Mouse (Mus musculus) left cerebral cortex, postnatal 36 days (tissue): ENCODE measurements at regions not wholly inside any gene's neighbourhood (a gene's known extent, or its start where the extent isn't known, plus 50 kb on each side); places are given as distances from the start of the nearest gene placed in this dataset.

Experiments used
- DNase-seq, 2 experiments: peaks; one replicate each; pipeline ENCODE4 v3.0.0; 2021 to 2022; ENCODE audit warnings: low spot score in 2 of 2, mixed read lengths in 1 of 2
- intact Hi-C: fragments of 180-260 bp; cut with DNase I; formaldehyde crosslinking; loops from one replicate; pipeline ENCODE4 v1.15.1; 2025

DNA sequence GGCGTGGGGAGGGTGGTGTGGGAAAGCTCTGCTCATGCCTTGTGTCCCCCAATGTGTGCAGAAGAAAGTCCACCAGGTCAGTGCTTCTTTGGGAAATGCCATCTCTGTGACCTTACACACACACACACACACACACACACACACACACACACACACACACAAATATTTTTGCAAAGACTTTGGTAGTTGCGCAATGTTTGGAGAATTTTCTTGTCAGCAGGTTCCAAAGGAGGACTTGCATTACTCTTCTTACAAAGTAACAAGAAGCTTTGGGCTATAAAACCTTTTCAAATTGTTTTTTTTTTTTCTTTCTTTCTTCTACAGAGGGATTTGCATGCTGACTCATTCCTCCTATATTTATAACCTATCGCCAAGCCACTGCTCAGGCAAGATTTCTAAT, 59.1 kb upstream of the Npvf start:
- DNase-seq, result no peak
- intact Hi-C loops, result no loop called here

DNA sequence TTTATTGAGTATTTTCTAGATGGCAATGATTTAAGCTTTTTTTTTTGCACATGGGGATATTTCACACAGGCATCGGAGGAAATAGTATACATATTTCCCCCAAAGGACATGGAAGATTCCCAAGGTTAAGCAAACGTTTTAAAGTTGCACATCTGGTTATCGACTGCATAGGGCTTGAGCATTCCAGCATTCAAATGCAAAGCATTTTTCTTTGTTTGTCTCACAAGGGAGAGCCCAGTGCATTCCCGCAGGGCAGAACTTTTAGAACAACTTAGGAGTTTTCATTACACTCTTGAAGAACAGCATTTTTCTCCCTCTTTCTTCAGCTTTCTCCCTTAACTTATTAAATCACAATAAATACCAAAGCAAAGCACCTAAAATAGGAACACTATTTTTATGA, 64.4 kb upstream of the Npvf start:
- intact Hi-C loops, result no loop called here
- DNase-seq, result no peak

DNA sequence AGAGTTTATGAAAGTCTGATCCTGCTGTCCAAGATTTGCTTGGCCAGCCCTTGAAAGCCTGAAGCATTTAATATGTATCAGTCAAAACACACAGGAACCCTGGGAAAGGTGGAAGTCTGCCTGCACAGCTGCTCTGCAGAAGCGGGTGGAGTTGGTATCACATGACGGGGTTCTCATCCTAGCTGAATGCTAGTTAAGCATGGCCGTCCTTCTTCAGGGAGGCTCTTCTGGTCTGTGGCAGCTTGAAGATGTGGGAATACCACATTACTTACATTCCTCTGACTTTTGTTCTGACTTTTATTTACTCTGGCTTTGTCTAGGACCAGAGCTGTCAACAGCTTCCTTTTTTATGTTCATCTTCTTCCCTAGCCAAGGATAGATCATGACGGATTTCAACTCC, 66.1 kb upstream of the Npvf start:
- no peak for DNase-seq
- intact Hi-C loops, result no loop called here

DNA sequence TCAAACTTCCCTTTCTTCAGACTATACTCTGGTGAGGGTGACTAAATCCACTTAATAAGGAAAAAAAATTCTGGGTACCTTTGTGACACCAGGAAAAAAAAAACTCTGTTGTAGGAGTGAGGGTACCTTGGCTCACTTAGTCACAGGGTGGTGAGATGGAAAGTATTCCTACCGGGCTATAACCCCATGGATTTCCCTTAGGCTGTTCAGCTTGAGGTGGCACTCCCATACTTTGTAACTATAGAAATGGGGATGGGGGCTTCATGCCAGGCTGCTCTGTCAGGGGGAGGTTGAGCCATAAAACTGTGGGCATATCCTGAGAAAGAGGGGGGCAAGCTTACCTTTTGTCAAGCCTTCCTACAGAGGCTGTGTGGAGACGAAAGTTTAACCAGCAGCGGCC, 71.4 kb upstream of the Npvf start:
- DNase-seq, result no peak
- intact Hi-C loops, result no loop called here

DNA sequence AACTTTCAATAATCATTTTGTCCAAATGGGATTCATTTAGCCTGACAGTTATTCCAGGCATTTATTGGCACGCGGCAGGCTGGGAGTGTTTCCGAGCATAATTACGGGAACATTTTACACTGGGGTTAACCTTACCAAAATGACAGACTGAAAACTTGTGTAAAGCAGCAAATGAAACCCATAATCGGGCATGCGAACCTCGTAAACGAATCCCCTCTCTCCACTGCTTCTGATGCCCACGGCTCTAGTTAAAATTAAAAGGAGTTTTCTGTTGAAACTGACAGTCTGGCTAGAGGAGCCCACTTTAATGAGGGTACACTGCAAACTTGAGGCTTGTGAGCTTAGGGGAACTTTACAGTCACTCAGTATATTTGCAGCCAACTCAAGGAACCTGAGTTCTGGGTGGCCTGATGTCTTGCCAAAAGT, 71.9 kb upstream of the Npvf start:
- intact Hi-C loops, result no loop called here

DNA sequence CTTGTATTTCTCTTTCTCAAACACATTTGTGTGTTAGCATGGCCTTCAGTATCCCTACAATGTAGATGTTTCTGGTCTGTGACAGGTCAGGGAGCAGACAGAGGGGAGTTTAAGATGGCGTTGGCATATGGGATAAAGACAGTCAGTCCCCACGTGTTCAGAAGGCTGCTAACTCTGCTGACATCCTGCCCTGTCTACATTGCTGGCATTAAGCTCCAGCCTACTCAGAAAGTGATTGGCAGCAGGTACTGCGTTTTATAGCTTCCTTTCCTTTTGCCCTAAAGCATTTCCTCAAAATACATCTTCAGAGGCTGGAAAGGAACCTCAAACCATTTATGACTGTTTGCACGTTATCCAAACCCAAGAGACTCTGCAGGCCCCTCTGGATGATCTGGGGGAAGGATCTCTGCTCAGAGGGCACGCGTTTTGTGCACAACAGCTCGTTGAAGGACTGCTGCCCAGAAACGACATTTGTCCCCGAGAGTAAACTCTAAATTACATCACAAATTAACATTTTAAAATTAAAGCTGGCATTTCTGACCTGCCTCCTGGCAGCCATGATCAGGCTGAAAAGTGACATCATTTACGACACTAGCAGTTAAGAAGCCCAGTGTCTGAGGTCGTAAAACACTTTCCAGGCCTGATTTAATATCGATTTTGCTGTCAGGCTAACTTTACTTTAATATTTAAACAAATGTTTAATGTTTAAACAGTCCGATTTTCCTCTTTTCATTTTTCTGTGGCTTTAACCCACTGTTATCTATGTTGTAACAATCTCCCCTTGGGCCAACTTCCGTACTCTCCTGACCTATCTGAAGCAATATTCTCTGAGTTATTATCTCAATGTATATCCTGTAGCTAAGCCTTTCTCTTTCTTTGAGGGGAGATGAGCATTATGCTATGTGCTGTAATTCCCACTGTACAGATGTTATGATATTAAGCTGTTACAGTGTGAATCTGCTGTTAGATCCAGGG, 76.8 kb upstream of the Npvf start:
- DNase-seq, result no peak
- intact Hi-C loops, result no loop called here

More for the DNA sequence above, 71.9 kb upstream of the Npvf start:
- DNase-seq, result no peak

DNA sequence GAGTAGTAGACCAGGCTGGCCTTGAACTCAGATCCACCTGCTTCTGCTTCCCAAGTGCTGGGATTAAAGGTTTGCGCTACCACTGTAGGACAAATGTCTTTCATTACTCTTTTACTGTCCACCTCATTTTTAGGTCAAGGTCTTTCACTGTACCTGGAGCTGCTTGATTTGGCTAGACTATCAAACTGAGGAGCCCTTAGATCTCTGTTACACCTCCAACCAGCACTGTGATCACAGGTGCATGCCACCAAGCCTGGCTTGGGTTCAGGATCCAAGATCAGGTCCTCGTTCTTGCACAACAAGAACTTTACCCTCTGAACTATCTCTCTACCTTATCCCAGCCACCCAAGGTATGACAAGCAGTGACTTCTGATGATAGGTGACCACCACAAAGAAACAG, 80.5 kb upstream of the Npvf start:
- intact Hi-C loops, result no loop called here
- DNase-seq, result no peak

DNA sequence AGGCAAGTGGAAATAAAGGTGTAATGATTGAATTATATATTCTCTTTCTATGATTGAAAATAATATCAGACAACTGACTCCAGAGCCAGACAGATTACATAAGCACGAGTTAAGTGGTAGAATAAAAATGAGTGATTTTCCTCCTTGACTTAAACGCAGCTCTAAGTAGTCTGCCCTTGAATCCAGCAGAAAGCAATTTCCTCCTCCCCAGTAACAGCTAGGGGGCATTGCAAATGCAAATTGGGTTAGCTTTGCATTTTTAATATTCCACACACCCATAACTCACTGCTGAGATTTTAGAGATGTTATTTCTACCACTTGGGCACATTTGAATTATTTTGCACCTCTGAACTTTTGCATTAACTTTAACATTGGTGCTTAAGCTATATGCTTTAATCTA, 81.6 kb upstream of the Npvf start:
- intact Hi-C loops, result no loop called here

DNA sequence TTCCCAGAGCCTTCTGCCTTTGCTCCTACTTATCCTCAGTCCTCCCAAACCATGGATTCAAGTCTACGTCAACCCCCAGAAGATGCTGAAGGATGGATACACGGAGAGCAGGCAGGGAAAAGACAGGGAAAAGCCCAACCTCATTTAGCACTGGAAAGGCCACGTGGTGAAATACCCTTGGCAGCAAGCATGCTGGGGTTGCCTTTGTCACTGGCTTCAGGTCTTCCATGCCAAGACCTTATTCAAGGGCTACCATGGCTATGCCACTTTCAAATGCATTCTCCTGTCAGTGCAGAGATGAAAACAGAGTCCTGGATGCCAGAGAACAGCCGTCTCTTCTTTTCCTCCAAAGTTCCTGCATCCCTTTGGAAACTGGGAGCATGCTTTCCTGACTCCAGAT, 87.8 kb upstream of the Npvf start:
- no peak for DNase-seq
- intact Hi-C loops, result no loop called here

More for the DNA sequence above, 81.6 kb upstream of the Npvf start:
- no peak for DNase-seq

DNA sequence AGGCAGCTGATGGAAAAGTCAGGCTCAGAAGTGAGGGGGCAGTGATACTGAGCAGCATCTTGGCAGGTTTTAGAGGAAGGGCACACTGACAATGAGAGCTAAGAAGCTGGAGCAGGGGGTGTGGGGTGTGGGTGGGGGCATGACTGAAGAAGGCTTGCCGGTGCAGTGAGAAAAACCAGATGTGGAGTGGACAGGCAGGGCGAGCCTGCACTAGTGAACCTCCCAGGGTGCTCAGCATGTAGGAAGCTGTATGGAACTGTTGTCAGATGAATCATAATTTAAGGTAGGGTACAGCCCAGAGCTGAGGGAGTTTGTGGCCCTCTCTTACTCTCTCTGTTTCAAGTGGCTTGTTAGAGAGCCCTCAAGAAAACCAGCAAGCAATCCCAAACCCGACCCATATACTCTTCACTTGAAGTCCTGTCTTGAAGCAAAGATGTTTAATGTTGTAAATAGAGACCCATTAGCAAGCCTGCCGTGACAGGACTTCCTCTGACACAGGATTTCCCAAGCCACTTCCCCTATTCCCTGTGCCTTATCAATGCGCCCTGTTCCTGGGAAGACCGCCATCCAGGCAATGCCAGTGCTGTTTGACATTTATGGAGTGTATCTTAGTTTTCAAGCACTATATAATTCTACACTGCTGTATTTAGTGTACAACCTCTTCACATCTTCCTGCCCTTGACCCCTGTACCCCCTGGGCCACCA, 90.4 kb upstream of the Npvf start:
- DNase-seq, result no peak
- intact Hi-C loops, result no loop called here

DNA sequence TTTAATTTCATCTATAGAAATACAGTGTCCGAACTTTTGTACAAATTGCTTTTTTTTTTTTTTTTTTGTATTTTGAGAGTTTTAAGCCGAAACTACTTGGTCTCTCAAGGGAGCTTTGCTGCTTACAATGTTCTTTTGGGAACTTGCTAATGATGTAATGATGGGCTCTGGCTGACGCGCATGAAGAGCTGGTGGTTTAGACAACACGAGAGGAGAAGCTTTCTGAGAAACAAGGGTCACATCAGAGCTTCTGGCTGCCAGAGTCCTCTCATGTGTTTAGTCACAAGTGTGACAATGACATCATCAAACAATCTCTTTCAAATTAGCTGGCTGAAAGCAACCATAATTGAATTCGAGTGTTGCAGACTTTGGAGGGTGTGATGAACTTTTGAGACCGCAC, 98.9 kb upstream of the Npvf start:
- no peak for DNase-seq
- intact Hi-C loops, result no loop called here

DNA sequence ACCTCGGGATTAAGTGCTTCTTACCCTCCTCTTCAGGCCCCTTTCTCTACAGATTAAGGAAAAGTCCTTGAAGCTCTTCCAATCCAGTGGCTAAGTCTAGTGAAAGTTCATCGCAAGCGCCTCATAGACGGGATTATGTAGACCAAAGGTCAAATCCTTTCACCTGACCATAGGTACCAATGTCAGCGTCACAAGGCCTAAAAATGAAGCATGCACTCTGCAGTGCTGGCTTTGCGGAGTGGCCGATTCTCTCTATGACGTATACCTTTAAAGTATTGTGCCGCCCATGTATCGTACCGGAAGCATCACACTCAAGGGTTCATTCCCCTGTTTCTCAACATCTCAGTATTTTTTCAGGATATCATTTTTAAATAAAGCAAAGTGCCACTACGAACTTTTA, 100.5 kb upstream of the Npvf start:
- no peak for DNase-seq
- intact Hi-C loops, result no loop called here

DNA sequence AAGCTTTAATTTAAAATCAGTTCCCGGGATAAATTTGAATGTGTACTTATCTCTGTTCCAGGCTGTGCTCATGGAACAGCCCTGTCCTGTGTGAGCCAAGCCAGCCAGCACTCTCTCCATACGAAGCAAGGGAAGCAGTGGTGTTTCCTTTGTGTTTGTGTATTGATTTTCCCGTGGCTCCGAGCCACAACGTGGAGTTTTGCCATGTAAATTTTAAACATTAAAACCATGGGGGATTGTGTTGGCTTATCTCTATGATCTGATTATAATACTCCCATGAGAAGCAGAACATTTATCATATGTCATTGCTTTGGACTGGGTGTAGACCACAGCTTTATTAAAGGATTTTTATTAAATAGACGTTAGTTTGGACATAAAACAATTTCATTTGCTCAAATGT, 106.1 kb upstream of the Npvf start:
- intact Hi-C loops, result no loop called here
- no peak for DNase-seq

DNA sequence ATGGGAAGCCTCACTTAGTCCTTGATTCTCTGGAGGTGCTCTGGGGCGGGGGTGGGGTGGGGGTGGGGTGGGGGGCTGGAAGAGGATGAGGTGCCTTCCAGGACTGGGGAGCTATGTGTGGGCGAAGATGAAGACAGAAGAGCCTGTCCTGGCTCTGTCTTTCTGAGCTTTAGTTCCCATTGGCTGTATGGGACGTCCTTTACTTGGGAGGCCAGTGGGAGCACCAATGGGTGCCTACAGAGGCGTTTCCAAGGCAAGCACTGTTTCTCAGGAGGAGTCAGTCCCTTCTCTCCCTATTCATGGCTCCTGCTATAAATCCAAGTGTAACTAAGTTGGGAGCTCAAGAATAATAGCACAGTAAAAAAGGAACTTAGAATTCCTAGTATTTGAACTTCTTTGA, 108.9 kb upstream of the Npvf start:
- DNase-seq, result peak in 1 of 2 experiments; percentile 23
- intact Hi-C loops, result no loop called here

DNA sequence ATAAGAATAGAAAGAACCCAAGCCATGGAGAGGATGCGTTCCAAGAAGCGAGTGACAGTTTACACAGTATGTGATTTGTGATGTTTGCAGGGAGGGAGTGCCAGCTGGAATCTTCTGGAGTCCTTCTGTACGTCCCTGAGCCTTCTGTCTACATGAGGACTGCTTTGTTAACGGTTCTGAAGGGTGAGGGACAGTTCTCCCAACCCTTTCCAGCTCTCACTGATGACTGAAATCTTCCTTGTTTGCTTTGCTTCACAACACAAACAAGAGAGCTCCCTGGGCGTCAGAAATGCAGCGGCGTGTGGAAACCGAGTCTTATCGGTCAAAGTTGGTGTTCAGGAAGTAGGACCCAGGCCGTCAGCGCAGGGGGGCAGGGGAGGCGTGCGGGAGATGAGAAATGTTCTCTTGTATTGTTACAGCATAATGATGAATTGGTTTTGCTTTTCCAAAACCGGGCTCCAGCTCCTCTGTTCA, 112.2 kb upstream of the Npvf start:
- no peak for DNase-seq
- intact Hi-C loops, result no loop called here

DNA sequence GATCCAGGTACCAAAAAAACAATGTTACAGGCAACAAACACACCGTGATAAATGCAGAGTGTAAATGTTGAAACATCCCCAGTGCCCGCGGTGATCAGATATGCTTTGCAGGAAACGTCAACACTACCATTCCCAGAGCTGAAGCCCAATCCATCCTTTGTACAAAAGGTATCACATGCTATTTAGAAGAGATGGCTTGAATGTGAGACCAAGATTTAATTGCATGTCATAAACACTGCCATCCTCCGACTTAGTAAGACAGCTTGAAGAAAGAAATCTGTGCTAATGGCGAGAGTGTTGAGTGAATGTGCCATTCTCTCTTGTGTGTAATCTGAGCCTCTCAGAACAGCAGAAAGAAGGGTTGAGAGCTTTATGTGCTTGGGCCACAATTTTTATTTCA, 112.9 kb upstream of the Npvf start:
- no peak for DNase-seq
- intact Hi-C loops, result no loop called here

DNA sequence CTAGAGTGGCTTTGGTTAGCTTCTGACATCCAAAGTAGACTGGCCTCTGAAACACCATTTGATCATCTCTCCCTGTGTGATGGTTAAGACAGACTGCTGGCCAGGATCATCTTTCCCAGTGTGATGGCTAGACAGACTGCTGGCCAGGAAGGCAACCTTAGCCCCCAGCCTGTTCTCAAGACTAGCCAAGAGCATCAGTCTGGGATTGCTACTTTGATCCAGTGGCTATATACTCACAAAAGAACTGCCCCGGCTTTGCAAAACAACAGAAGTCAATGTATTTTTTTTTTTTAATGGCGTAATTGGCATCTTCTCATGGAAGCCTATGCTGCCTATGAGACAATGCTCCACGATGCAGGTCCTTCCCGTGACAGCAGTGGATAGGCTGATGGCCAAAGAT, 113.6 kb upstream of the Npvf start:
- DNase-seq, result no peak
- intact Hi-C loops, result no loop called here

DNA sequence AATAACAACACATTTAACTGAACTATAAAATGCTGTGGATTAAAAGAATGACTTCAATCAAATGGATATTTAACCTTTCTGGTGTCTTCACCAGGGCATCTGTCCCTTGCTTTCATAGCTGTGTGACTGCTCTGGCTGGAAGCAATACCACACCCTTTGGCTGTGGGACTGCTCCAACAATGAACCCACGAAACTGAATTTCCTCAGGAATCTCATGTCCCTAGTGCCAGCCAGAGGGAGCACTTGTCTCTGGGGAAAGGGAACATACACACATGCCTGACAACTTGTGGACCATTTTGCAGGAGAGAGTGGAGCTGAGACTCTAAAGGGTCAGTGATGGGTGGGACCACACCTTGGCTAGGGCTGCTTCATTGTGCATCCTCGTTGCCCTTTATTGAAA, 114.9 kb upstream of the Npvf start:
- intact Hi-C loops, result no loop called here
- no peak for DNase-seq

DNA sequence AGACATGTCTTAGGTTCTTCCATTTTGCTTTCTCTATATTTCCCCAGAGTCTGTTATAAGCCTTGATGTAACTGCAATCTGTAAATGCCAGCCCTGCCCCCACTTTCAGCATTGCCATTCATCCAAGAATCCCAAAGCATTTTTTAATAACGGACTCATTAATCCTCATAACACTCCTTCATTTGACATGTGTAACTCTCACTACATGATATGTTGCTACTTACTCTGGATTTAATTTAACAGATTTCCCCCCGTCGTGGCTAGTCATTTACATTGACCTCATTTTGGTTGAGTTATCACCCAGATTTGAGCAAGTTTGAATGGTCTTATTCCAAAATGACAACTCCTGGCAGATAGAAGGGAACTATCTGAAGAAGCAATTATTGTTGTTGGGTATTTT, 116.2 kb upstream of the Npvf start:
- DNase-seq, result no peak
- intact Hi-C loops, result no loop called here

DNA sequence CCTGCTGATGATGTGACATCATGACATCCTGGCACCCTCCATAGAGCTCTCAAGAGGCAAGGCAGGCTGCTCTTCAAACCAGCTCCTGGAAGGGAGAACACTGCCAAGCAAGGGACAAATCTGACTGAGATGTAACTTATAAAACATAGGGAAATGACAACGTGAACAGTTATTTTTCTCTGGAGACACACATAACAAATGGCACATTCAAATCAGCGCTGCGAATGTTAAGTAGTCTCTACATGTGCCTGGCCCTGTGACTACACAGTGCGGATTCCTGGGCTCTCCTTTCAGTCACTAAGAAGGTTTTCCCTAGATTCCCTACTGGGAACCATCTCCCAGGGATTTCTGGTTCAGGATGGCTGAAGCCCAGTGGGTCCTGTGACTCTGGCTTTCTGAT, 121.4 kb upstream of the Npvf start:
- no peak for DNase-seq
- intact Hi-C loops, result loop anchor here (5.0 kb wide), 1 partner anchor 88 kb away; no protein-coding TSS in a partner anchor
